Mouse (Mus musculus) kidney, embryonic 16.5 days (tissue): Measurements from ENCODE around the gene Rpl36a. TPM values are rescaled to one million over a fixed set of nuclear protein-coding genes. Genes with fewer than 3 reads are reported as not detected.
A peak's percentile ranks its signal among the peaks of the same experiment; 100 is the strongest.
"Not testable (repeated sequence)": the region's sequence is repeated elsewhere in the genome, so short reads cannot be mapped to it uniquely, and the experiment has no call there.

Experiments
- ATAC-seq: fragments of 200-750 bp; cut with Nextera tagmentation; 2 replicates; pipeline ENCODE4 v1.8.0; 2017; ENCODE audit warnings: moderate TSS enrichment; ENCODE audit not compliant: low FRiP score, low TSS enrichment
- H3K27ac ChIP-seq: fragments of 300-500 bp; sonication (generic); 2 replicates; pipeline ENCODE4 v1.5.1; 2014; ENCODE audit warnings: low read length
- H3K27me3 ChIP-seq: fragments of 300-500 bp; sonication (generic); 2 replicates; pipeline ENCODE4 v1.6.1; 2014; ENCODE audit warnings: low read length, control low read depth, mixed read lengths; ENCODE audit not compliant: insufficient read depth
- H3K36me3 ChIP-seq: fragments of 300-500 bp; sonication (generic); 2 replicates; pipeline ENCODE4 v1.6.1; 2014; ENCODE audit warnings: low read length, control low read depth, mixed read lengths; ENCODE audit not compliant: insufficient read depth
- H3K4me1 ChIP-seq: fragments of 300-500 bp; sonication (generic); 2 replicates; pipeline ENCODE4 v1.6.1; 2014; ENCODE audit warnings: low read length, control low read depth, mixed read lengths; ENCODE audit not compliant: insufficient read depth
- H3K4me2 ChIP-seq: fragments of 300-500 bp; sonication (generic); replicated peaks from 2 replicates; pipeline ENCODE4 v1.6.1; 2014; ENCODE audit warnings: low read depth, low read length
- H3K4me3 ChIP-seq: fragments of 300-500 bp; sonication (generic); 2 replicates; pipeline ENCODE4 v1.5.1; 2014; ENCODE audit warnings: mild to moderate bottlenecking, low read length
- H3K9ac ChIP-seq: fragments of 300-500 bp; sonication (generic); replicated peaks from 2 replicates; pipeline ENCODE4 v1.6.1; 2014; ENCODE audit warnings: low read length
- H3K9me3 ChIP-seq: fragments of 300-500 bp; sonication (generic); 2 replicates; pipeline ENCODE4 v1.6.1; 2016; ENCODE audit warnings: low read length, control low read depth
- WGBS: fragments of 180-500 bp; shearing (Covaris S2); extraction: QIAGEN DNeasy Blood & Tissue Kit; methylation state at CpG from one replicate; pipeline ENCODE4 v1.1.7; 2014; 5-methylcytosine and 5-hydroxymethylcytosine counted together
- polyA plus RNA-seq: library from polyadenylated mRNA; unstranded; fragments of >200 nt; fragmentation: Nextera tagmentation; extraction: Ambion mirVana; gene quantifications from 2 replicates; pipeline ENCODE4 v1.2.1, GENCODE M21; 2015

The Rpl36a gene
- polyA plus RNA-seq, result 332 and 341 TPM in 2 replicates

DNA sequence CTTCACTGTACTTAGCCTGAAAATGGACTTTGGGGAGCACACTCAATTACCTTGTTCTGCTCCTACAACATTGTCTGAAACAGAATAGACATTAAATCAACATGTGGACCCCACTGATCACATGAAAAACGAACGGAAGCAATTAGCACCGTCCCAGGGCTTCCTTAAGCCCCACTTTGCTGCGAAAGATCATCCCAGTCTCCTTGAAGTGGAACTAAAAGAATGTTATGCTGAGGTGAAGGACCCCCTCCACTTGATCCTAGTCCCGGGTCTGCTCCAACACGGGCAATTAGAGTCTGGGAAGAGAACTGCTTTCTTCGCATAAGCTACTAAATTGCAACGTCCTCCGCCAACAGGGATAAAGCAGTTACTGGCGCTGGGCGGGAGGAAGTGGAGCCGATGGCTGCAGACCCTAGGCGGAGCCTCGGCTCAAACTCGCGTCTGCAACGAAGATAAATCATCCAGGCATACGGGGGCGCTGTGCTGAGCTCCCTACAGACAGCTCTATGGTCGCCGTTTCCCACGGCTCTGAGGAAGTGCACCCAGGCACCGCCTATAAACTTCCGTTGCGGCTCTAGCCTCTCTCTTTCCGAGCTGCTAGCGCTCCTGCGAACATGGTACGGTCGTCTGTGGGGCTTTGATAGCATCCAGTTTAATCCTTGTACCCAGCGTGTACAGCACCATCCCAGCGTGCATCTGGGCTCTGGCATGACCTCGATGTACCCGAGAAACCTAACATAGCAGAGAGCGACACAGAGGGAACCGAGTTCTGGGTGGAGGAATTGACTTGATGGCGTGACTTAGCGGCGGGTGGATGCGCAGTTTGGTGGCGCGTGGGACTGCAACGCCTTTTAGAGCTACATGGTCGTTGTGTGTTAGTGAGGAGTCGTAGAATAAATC is at the start of gene Rpl36a:
Rpl36a (plus strand) TSS at position 552 of the 900 bp plus-strand sequence.
- peak; percentile 98 for ATAC-seq
- no peaks in the 10 kb centered on the region for H3K9me3 ChIP-seq
- peak within 1 kb of the TSS; percentile 61 for H3K4me3 ChIP-seq
- H3K4me2 ChIP-seq, result peak within 1 kb of the TSS; percentile 66
- H3K36me3 ChIP-seq, result 0 out of 2 replicates have a peak, but pooled peaks cover 4% of the 10 kb centered on the region
- H3K27ac ChIP-seq, result peak within 1 kb of the TSS; percentile 92
- peak within 1 kb of the TSS; percentile 75 for H3K9ac ChIP-seq
- WGBS, result 21% methylated on average over 45 of the region's 45 CpGs
- H3K4me1 ChIP-seq, result no peaks in the 10 kb centered on the region
- H3K27me3 ChIP-seq, result no peaks in the 10 kb centered on the region; the same call in 1 of the 2 replicates

DNA sequence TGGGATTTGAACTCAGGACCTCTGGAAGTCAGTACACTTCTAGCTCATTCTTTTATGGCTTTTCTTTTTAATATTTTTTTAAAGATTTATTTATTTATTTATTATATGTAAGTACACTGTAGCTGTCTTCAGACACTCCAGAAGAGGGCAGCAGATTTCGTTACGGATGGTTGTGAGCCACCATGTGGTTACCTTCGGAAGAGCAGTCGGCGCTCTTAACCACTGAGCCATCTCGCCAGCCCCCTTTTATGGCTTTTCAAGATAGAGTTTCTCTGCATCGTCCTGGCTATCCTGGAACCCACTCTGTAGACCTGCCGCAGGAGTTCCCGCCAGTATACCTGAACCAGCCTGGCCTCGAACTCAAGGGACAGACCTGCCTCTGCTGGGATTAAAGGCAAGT is 45.7 kb upstream of the Rpl36a start:
- not testable (repeated sequence) for ATAC-seq, H3K27ac ChIP-seq, H3K9me3 ChIP-seq, H3K27me3 ChIP-seq, H3K9ac ChIP-seq, H3K4me1 ChIP-seq, H3K4me3 ChIP-seq, H3K36me3 ChIP-seq
- peak overlapping the region; percentile 52; the same call in 1 of the 2 replicates for H3K4me2 ChIP-seq
- 85% methylated on average over 10 of the region's 10 CpGs for WGBS

DNA sequence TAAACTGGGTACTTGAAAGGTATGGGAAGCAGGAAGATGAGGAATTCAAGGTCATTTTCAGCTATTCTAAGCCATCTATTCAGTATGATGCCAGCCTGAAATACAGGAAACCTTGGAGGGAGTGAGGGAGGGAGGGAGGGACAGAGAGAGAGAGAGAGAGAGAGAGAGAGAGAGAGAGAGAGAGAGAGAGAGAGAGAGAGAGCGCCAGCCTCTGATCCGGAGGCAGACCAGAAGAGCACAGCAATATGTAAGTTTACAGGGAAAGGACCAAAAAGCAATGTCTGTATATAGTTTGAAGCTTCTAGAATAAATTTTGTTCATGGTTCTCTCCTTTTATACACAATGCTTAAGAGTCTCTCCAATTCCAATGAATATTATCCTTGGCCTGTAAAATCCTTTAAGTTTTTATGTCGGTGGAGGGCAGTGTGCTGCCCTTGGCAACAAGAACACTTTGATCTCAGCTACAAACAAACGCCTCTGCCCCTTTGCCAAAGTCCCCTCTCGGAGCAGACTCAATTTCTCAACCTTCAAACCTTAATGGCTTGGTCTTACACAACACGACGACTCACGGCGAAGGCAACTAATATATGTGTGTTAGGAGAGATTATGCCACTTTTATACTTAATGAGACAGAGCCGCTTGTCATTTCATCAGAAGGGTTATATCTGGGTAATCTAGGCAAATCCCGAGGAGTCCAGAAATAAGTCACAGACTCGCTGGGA is 44.9 kb upstream of the Rpl36a start:
- 23% methylated on average over 12 of the region's 12 CpGs for WGBS
- Histone ChIP-seq H3K4me1 (no peaks in the 10 kb centered on the region), H3K27me3 (no peaks in the 10 kb centered on the region), H3K4me3 (peak overlapping the region; percentile 65), H3K9ac (peak overlapping the region; percentile 70), H3K4me2 (peak overlapping the region; percentile 52), H3K27ac (peak overlapping the region; percentile 18), H3K36me3 (no peaks in the 10 kb centered on the region), H3K9me3 (no peaks in the 10 kb centered on the region)
- peak; percentile 13; the same call in 1 of the 2 replicates for ATAC-seq

DNA sequence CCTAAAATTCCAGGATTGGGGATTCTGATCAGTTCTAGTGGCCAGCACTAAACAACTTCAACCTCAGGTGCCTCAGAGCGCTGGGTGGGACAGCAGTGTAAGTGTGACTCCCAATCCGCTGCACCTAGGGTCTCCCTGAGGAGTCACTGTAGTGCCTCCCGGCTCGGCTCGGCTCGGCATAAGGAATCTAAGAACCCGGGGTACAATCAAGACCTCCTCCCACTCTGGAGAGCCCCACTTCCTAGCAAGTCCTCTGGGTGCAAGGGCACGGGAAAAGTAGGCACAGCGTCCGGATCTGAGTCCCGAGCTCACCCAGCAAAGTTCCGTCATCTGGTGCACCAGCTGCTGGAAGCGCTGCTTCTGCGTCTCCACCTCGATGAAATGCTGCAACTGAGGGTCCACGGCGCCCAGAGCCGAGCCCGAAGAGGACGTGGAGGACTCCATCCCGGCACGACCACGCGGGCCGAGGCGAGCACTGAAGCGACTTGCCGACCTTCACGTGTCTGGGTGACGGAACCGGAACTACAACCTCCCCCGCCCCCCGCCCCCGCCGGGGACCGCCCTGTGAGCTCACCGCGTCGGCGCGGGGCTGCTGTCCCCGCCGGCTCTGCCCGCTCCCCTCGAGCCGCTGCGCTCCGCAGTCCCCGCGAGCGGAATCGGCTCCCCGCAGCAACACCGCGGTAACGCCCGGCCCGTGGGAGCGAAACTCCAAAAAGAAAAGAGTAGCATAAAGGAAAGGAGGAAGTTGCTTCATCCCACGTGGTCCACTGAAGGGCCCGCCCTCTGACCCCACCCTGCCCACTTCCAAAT is 44.1 kb upstream of the Rpl36a start, which contains the start of gene Timm8a1:
Timm8a1 (minus strand) TSS at position 721 of the 810 bp plus-strand sequence.
- Histone ChIP-seq H3K27ac (peak within 1 kb of the TSS; percentile 87), H3K9ac (peak within 1 kb of the TSS; percentile 70), H3K9me3 (no peaks in the 10 kb centered on the region), H3K4me3 (peak within 1 kb of the TSS; percentile 65), H3K36me3 (no peaks in the 10 kb centered on the region), H3K4me1 (no peaks in the 10 kb centered on the region), H3K4me2 (peak within 1 kb of the TSS; percentile 56), H3K27me3 (no peaks in the 10 kb centered on the region)
- ATAC-seq, result peak; percentile 93
- WGBS, result 14% methylated on average over 52 of the region's 61 CpGs

DNA sequence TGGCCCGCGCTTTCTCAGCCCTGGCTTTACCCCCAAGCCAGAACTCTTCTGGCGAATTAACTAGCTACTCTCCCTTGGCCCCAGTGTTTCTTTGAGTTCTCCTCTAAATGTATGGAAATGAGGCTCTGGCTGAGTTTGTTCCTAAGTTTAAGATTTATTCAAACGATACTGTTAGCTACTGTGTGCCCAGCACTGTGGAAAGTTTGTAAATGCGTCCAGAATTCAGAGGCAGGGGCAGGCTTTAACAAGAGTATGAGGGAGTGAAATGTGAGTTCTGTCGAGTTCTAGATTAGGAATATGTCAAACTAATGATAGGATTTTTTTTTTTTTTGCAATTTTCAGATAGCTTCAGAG is 43.5 kb upstream of the Rpl36a start:
- Histone ChIP-seq H3K9me3 (no peaks in the 10 kb centered on the region), H3K4me2 (peak overlapping the region; percentile 56), H3K4me1 (no peaks in the 10 kb centered on the region), H3K36me3 (no peaks in the 10 kb centered on the region), H3K4me3 (peak overlapping the region; percentile 65), H3K9ac (peak overlapping the region; percentile 70), H3K27ac (peak overlapping the region; percentile 87), H3K27me3 (no peaks in the 10 kb centered on the region)
- 31% methylated on average over 6 of the region's 6 CpGs for WGBS
- ATAC-seq, result no peak; the same call in 1 of the 2 replicates

DNA sequence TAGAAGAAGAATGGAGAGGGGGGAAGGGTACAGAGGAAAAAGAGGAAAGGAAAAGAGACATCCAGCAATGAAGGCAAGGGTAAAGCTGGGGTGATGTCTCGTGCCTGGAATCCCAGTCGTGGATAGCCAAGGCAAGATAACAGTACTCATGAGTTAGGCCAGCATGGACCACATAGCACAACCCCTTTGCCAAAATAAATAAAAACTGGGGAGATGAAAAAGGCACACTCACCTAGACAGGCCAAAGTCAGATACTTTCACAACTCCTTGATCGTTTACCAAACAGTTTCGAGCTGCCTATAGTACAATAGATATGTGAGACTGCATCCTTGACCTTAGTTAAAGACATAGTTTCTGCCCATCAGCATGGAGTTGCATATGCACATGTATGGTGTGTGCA is 38.1 kb upstream of the Rpl36a start:
- H3K9me3 ChIP-seq, result no peaks in the 10 kb centered on the region
- H3K9ac ChIP-seq, result no peak overlapping the region
- H3K36me3 ChIP-seq, result no peaks in the 10 kb centered on the region
- H3K27me3 ChIP-seq, result no peaks in the 10 kb centered on the region
- WGBS, result 87% methylated on average over 4 of the region's 4 CpGs
- H3K4me1 ChIP-seq, result no peaks in the 10 kb centered on the region
- no peak overlapping the region for H3K27ac ChIP-seq
- H3K4me2 ChIP-seq, result no peak overlapping the region
- ATAC-seq, result no peak
- H3K4me3 ChIP-seq, result no peak overlapping the region

DNA sequence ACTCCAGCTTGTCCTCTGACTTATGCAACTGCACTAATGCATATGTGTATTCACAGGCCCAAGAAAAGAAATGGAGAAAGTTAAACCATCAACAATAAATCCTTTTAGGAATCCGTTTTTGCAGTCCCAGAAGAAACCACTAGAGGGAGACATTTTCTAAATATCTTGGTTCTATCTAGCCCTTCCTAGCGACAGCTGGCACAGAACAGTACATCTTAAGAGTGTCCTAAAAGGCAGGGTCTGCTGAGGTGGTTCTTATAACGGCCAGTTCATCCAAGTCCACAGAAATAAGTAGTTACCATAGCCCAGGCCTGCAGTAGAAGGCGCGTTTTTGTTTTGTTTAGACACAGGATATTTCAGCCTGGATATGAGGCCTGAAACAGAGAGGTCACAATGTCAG is 34.6 kb upstream of the Rpl36a start:
- ATAC-seq, result no peak
- H3K4me2 ChIP-seq, result no peak overlapping the region
- no peaks in the 10 kb centered on the region for H3K4me1 ChIP-seq
- 21% methylated on average over 5 of the region's 5 CpGs for WGBS
- H3K27ac ChIP-seq, result no peak overlapping the region
- no peak overlapping the region for H3K4me3 ChIP-seq
- no peak overlapping the region for H3K9ac ChIP-seq
- H3K27me3 ChIP-seq, result no peaks in the 10 kb centered on the region
- H3K36me3 ChIP-seq, result no peaks in the 10 kb centered on the region
- no peaks in the 10 kb centered on the region for H3K9me3 ChIP-seq

DNA sequence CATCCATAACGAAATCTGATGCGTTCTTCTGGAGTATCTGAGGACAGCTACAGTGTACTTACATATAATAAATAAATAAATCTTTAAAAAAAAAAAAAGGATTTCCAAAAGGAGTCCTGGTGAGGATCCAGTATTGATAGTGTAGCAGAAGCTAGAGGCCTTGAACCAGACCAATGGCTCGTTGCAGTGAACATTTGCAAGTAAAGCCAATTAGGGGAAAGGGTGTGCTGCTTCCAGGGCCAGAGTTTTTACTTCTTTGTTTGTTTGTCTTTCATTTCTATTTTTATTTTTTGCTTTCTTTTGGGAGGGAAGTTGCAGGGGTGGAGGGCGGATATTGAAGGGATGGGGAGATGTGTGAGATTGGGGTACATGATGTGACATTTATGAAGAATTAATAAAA is 32.1 kb upstream of the Rpl36a start:
- ATAC-seq, result no peak
- H3K36me3 ChIP-seq, result no peaks in the 10 kb centered on the region
- no peak overlapping the region for H3K9ac ChIP-seq
- WGBS, result 81% methylated on average over 4 of the region's 4 CpGs
- H3K9me3 ChIP-seq, result no peaks in the 10 kb centered on the region
- H3K4me1 ChIP-seq, result no peaks in the 10 kb centered on the region
- no peak overlapping the region for H3K4me2 ChIP-seq
- no peaks in the 10 kb centered on the region for H3K27me3 ChIP-seq
- H3K27ac ChIP-seq, result no peak overlapping the region
- no peak overlapping the region for H3K4me3 ChIP-seq

DNA sequence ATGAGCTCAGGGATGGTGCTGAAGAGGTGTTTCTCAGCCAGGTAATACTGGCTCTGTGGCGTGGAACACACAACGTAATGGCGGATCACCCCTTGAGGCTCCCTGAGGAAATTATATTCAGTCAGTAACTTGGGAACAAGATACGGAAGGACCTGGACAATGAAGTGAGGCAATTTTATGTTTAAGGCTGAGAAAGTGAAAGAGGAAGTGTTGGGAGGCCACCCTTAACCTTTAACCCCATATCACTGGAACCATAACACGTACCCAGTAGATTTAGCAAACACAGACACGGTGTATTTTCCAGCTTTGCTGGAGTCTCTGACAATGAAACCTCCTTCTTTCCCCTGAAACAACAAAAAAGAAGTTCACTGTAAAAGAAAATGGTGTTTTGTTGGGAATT is 31.0 kb upstream of the Rpl36a start:
- Histone ChIP-seq H3K9me3 (no peaks in the 10 kb centered on the region), H3K27me3 (no peaks in the 10 kb centered on the region), H3K27ac (no peak overlapping the region), H3K4me2 (no peak overlapping the region), H3K9ac (no peak overlapping the region), H3K36me3 (no peaks in the 10 kb centered on the region), H3K4me3 (no peak overlapping the region), H3K4me1 (no peaks in the 10 kb centered on the region)
- no peak for ATAC-seq
- WGBS, result 75% methylated on average over 6 of the region's 6 CpGs
